Mouse (Mus musculus): ENCODE measurements around the gene Mettl23. TPM values are rescaled to one million over a fixed set of nuclear protein-coding genes. Genes with fewer than 3 reads are reported as not detected.
A peak's percentile ranks its signal among the peaks of the same experiment; 100 is the strongest.

The Mettl23 gene
- polyA plus RNA-seq, 1 experiment from 2014 or later, result 56.5 TPM

- no peak for ATAC-seq (ENCODE audit: low FRiP score, low TSS enrichment)
- 78% methylated on average over 11 of the region's 11 CpGs for WGBS
These were observed 34.2 kb upstream of the Mettl23 start for GRCm38 (mm10) chr11:116808811-116809395.

GRCm38 (mm10) chr11:116809520-116809919 lies 33.6 kb upstream of the Mettl23 start:
- WGBS, result 85% methylated on average over 8 of the region's 8 CpGs
- Histone ChIP-seq H3K9ac (ENCODE audit: low read depth, low read length) (no peak overlapping the region), H3K9me3 (ENCODE audit: control insufficient read depth, low read length) (no peaks in the 10 kb centered on the region), H3K36me3 (ENCODE audit: control insufficient read depth, insufficient read depth, low read length) (peaks cover 4% of the 10 kb centered on the region; the same call in 1 of the 2 replicates), H3K4me3 (ENCODE audit: low read length) (no peak overlapping the region), H3K4me1 (ENCODE audit: control insufficient read depth, insufficient read depth, low read length) (peaks cover 33% of the 10 kb centered on the region), H3K27me3 (ENCODE audit: control insufficient read depth, insufficient read depth, low read length) (no peaks in the 10 kb centered on the region), H3K4me2 (replicated peaks; ENCODE audit: low read depth, low read length) (no peak overlapping the region), H3K27ac (ENCODE audit: low read depth, low read length) (no peak overlapping the region)
- no peak for ATAC-seq (ENCODE audit: low FRiP score, low TSS enrichment)

More at GRCm38 (mm10) chr11:116808811-116809395, 34.2 kb upstream of the Mettl23 start:
- Histone ChIP-seq H3K36me3 (ENCODE audit: control insufficient read depth, insufficient read depth, low read length) (peaks cover 4% of the 10 kb centered on the region; the same call in 1 of the 2 replicates), H3K9me3 (ENCODE audit: control insufficient read depth, low read length) (no peaks in the 10 kb centered on the region), H3K4me2 (replicated peaks; ENCODE audit: low read depth, low read length) (no peak overlapping the region), H3K4me1 (ENCODE audit: control insufficient read depth, insufficient read depth, low read length) (peaks cover 27% of the 10 kb centered on the region), H3K27me3 (ENCODE audit: control insufficient read depth, insufficient read depth, low read length) (no peaks in the 10 kb centered on the region), H3K4me3 (ENCODE audit: low read length) (no peak overlapping the region), H3K9ac (ENCODE audit: low read depth, low read length) (no peak overlapping the region), H3K27ac (ENCODE audit: low read depth, low read length) (no peak overlapping the region)

GRCm38 (mm10) chr11:116810528-116810927 lies 32.5 kb upstream of the Mettl23 start:
- Histone ChIP-seq H3K9ac (ENCODE audit: low read depth, low read length) (no peak overlapping the region), H3K27me3 (ENCODE audit: control insufficient read depth, insufficient read depth, low read length) (no peaks in the 10 kb centered on the region), H3K4me3 (ENCODE audit: low read length) (no peak overlapping the region), H3K4me2 (replicated peaks; ENCODE audit: low read depth, low read length) (no peak overlapping the region), H3K9me3 (ENCODE audit: control insufficient read depth, low read length) (no peaks in the 10 kb centered on the region), H3K36me3 (ENCODE audit: control insufficient read depth, insufficient read depth, low read length) (peaks cover 4% of the 10 kb centered on the region; the same call in 1 of the 2 replicates), H3K4me1 (ENCODE audit: control insufficient read depth, insufficient read depth, low read length) (peaks cover 43% of the 10 kb centered on the region), H3K27ac (ENCODE audit: low read depth, low read length) (no peak overlapping the region)
- ATAC-seq (ENCODE audit: low FRiP score, low TSS enrichment), result no peak
- 71% methylated on average over 11 of the region's 11 CpGs for WGBS

- no peaks in the 10 kb centered on the region for H3K27me3 ChIP-seq (ENCODE audit: control insufficient read depth, insufficient read depth, low read length)
- peaks cover 44% of the 10 kb centered on the region for H3K4me1 ChIP-seq (ENCODE audit: control insufficient read depth, insufficient read depth, low read length)
- 9% methylated on average over 32 of the region's 32 CpGs for WGBS
- peak overlapping the region; percentile 60 for H3K4me2 ChIP-seq (replicated peaks; ENCODE audit: low read depth, low read length)
- peak overlapping the region; percentile 51 for H3K27ac ChIP-seq (ENCODE audit: low read depth, low read length)
- peak; percentile 82 for ATAC-seq (ENCODE audit: low FRiP score, low TSS enrichment)
- peak overlapping the region; percentile 21 for H3K4me3 ChIP-seq (ENCODE audit: low read length)
- peaks cover 4% of the 10 kb centered on the region; the same call in 1 of the 2 replicates for H3K36me3 ChIP-seq (ENCODE audit: control insufficient read depth, insufficient read depth, low read length)
- peak overlapping the region; percentile 47; the same call in 1 of the 2 replicates for H3K9ac ChIP-seq (ENCODE audit: low read depth, low read length)
- H3K9me3 ChIP-seq (ENCODE audit: control insufficient read depth, low read length), result no peaks in the 10 kb centered on the region
These were observed 31.8 kb upstream of the Mettl23 start for GRCm38 (mm10) chr11:116810983-116811901.

- Histone ChIP-seq H3K36me3 (ENCODE audit: control insufficient read depth, insufficient read depth, low read length) (peaks cover 4% of the 10 kb centered on the region; the same call in 1 of the 2 replicates), H3K4me1 (ENCODE audit: control insufficient read depth, insufficient read depth, low read length) (peaks cover 44% of the 10 kb centered on the region), H3K9ac (ENCODE audit: low read depth, low read length) (no peak overlapping the region), H3K9me3 (ENCODE audit: control insufficient read depth, low read length) (no peaks in the 10 kb centered on the region), H3K27me3 (ENCODE audit: control insufficient read depth, insufficient read depth, low read length) (no peaks in the 10 kb centered on the region), H3K4me2 (replicated peaks; ENCODE audit: low read depth, low read length) (no peak overlapping the region), H3K4me3 (ENCODE audit: low read length) (no peak overlapping the region), H3K27ac (ENCODE audit: low read depth, low read length) (peak overlapping the region; percentile 89)
- WGBS, result 43% methylated on average over 21 of the region's 21 CpGs
- peak; percentile 34 for ATAC-seq (ENCODE audit: low FRiP score, low TSS enrichment)
These were observed 30.1 kb upstream of the Mettl23 start for GRCm38 (mm10) chr11:116812793-116813529.

- peaks cover 44% of the 10 kb centered on the region for H3K4me1 ChIP-seq (ENCODE audit: control insufficient read depth, insufficient read depth, low read length)
- peaks cover 4% of the 10 kb centered on the region; the same call in 1 of the 2 replicates for H3K36me3 ChIP-seq (ENCODE audit: control insufficient read depth, insufficient read depth, low read length)
- no peak overlapping the region for H3K4me3 ChIP-seq (ENCODE audit: low read length)
- H3K9ac ChIP-seq (ENCODE audit: low read depth, low read length), result no peak overlapping the region
- H3K4me2 ChIP-seq (replicated peaks; ENCODE audit: low read depth, low read length), result no peak overlapping the region
- ATAC-seq (ENCODE audit: low FRiP score, low TSS enrichment), result no peak
- 84% methylated on average over 13 of the region's 13 CpGs for WGBS
- peak overlapping the region; percentile 89 for H3K27ac ChIP-seq (ENCODE audit: low read depth, low read length)
- H3K9me3 ChIP-seq (ENCODE audit: control insufficient read depth, low read length), result no peaks in the 10 kb centered on the region
- H3K27me3 ChIP-seq (ENCODE audit: control insufficient read depth, insufficient read depth, low read length), result no peaks in the 10 kb centered on the region
These were observed 29.5 kb upstream of the Mettl23 start for GRCm38 (mm10) chr11:116813610-116814009.

GRCm38 (mm10) chr11:116814076-116814883 lies 28.8 kb upstream of the Mettl23 start:
- Histone ChIP-seq H3K36me3 (ENCODE audit: control insufficient read depth, insufficient read depth, low read length) (peaks cover 4% of the 10 kb centered on the region; the same call in 1 of the 2 replicates), H3K4me1 (ENCODE audit: control insufficient read depth, insufficient read depth, low read length) (peaks cover 44% of the 10 kb centered on the region), H3K27me3 (ENCODE audit: control insufficient read depth, insufficient read depth, low read length) (no peaks in the 10 kb centered on the region), H3K9me3 (ENCODE audit: control insufficient read depth, low read length) (no peaks in the 10 kb centered on the region), H3K4me3 (ENCODE audit: low read length) (no peak overlapping the region), H3K9ac (ENCODE audit: low read depth, low read length) (peak overlapping the region; percentile 37; the same call in 1 of the 2 replicates), H3K4me2 (replicated peaks; ENCODE audit: low read depth, low read length) (no peak overlapping the region), H3K27ac (ENCODE audit: low read depth, low read length) (peak overlapping the region; percentile 89)
- ATAC-seq (ENCODE audit: low FRiP score, low TSS enrichment), result peak; percentile 55
- WGBS, result 13% methylated on average over 20 of the region's 20 CpGs

GRCm38 (mm10) chr11:116814884-116815415 lies 28.1 kb upstream of the Mettl23 start:
- Histone ChIP-seq H3K4me1 (ENCODE audit: control insufficient read depth, insufficient read depth, low read length) (peaks cover 44% of the 10 kb centered on the region), H3K27ac (ENCODE audit: low read depth, low read length) (peak overlapping the region; percentile 89), H3K36me3 (ENCODE audit: control insufficient read depth, insufficient read depth, low read length) (peaks cover 4% of the 10 kb centered on the region; the same call in 1 of the 2 replicates), H3K4me3 (ENCODE audit: low read length) (no peak overlapping the region), H3K9ac (ENCODE audit: low read depth, low read length) (no peak overlapping the region; the same call in 1 of the 2 replicates), H3K4me2 (replicated peaks; ENCODE audit: low read depth, low read length) (no peak overlapping the region), H3K27me3 (ENCODE audit: control insufficient read depth, insufficient read depth, low read length) (no peaks in the 10 kb centered on the region), H3K9me3 (ENCODE audit: control insufficient read depth, low read length) (no peaks in the 10 kb centered on the region)
- WGBS, result 24% methylated on average over 7 of the region's 7 CpGs
- ATAC-seq (ENCODE audit: low FRiP score, low TSS enrichment), result no peak
